Comparison of ENCODE assay signal across 9 mouse cellular contexts in genomic region chr13:23503797-23504196, GRCm38 (mm10). TPM values are rescaled to one million over a fixed set of nuclear protein-coding genes. Genes with fewer than 3 reads are reported as not detected.
A peak's percentile ranks its signal among the peaks of the same experiment; 100 is the strongest.
DNase-seq lines count a peak whose midpoint lies in the region; ATAC-seq lines count a peak whose summit lies in the region.
"Had no signal": no experiment of that assay in that cellular context is flagged by ENCODE, and none has a peak within 500 bp of the region (broad histone marks: within the 10 kb centered on the region; RNA-seq: fewer than 3 reads in every experiment).

No protein-coding gene starts in this region.

- H3K9ac ChIP-seq in forebrain, embryonic 12.5 days, result no peak overlapping the region
- H3K9ac ChIP-seq in neural tube, embryonic 15.5 days (replicated peaks), result no peak overlapping the region

- 0 out of 2 replicates have a peak overlapping the region, but pooled peaks have one; percentile 19 for H3K4me2 ChIP-seq in forebrain, embryonic 12.5 days
- H3K4me2 ChIP-seq in neural tube, embryonic 15.5 days, result peak overlapping the region; percentile 34

- WGBS in forebrain, embryonic 12.5 days, result 1% methylated on average over 9 of the region's 9 CpGs
- under 1% methylated on average over 9 of the region's 9 CpGs for WGBS in neural tube, embryonic 15.5 days

- H3K9me3 ChIP-seq in forebrain, embryonic 12.5 days, result no peaks in the 10 kb centered on the region
- no peaks in the 10 kb centered on the region for H3K9me3 ChIP-seq in neural tube, embryonic 15.5 days (replicated peaks)

- H3K36me3 ChIP-seq in forebrain, embryonic 12.5 days (replicated peaks), result no peaks in the 10 kb centered on the region
- H3K36me3 ChIP-seq in neural tube, embryonic 15.5 days, result no peaks in the 10 kb centered on the region

- no peak overlapping the region for H3K4me3 ChIP-seq in forebrain, embryonic 12.5 days (replicated peaks)
- 0 out of 2 replicates have a peak overlapping the region, but pooled peaks have one; percentile 3 for H3K4me3 ChIP-seq in neural tube, embryonic 15.5 days (replicated peaks)

- H3K27ac ChIP-seq in forebrain, embryonic 12.5 days, result no peak overlapping the region
- H3K27ac ChIP-seq in neural tube, embryonic 15.5 days (replicated peaks), result no peak overlapping the region

- DNase-seq in left cerebral cortex, adult 18-20 months (ENCODE audit: low spot score in 2 of 2), result peak; percentile 51 to 67
- no peak for DNase-seq in left cerebral cortex, adult 11 months (ENCODE audit: low spot score)
- DNase-seq in ZHBTc4 (ENCODE audit: low read depth, low spot score), result peak; percentile 89
- DNase-seq in liver, result peak; percentile 74
- no peak for DNase-seq in testis, postnatal 14 days (ENCODE audit: low spot score)

- peaks cover 14% of the 10 kb centered on the region for H3K4me1 ChIP-seq in forebrain, embryonic 12.5 days
- H3K4me1 ChIP-seq in neural tube, embryonic 15.5 days, result peaks cover 7% of the 10 kb centered on the region

- peaks cover 2% of the 10 kb centered on the region for H3K27me3 ChIP-seq in forebrain, embryonic 12.5 days
- peaks cover 3% of the 10 kb centered on the region for H3K27me3 ChIP-seq in neural tube, embryonic 15.5 days (replicated peaks)

- ATAC-seq in forebrain, embryonic 12.5 days (ENCODE audit: low FRiP score), result no peak
- peak; percentile 52 for ATAC-seq in inflammation-experienced regulatory T-cells, adult 6 months
- no peak for ATAC-seq in neural tube, embryonic 15.5 days (ENCODE audit: low FRiP score)

RNA-seq across cellular contexts. Expression of gene Btn2a2, which starts 15.1 kb away (rescaled TPM):
- 1 to 10 TPM; 1.3 to 1.9 TPM for total RNA-seq in left cerebral cortex, adult 18-20 months (2021)
- polyA plus RNA-seq in forebrain, embryonic 12.5 days (2016; fragmentation: Nextera tagmentation; extraction: Ambion mirVana), result 0.23 and 0.36 TPM in 2 replicates
- polyA plus RNA-seq in inflammation-experienced regulatory T-cells, adult 6 months (2017; shearing (Covaris generic)), result not detected
- 0.14 and 0.22 TPM in 2 replicates for polyA plus RNA-seq in neural tube, embryonic 15.5 days (2015; fragmentation: Nextera tagmentation; extraction: Ambion mirVana)

RNA-seq across cellular contexts. Expression of gene Hist1h4h, which starts 27.1 kb away (rescaled TPM):
- total RNA-seq in left cerebral cortex, adult 18-20 months (2021), result 100 to 1,000 TPM; 329 to 333 TPM
- polyA plus RNA-seq in forebrain, embryonic 12.5 days (2016; fragmentation: Nextera tagmentation; extraction: Ambion mirVana), result 7.2 and 8.7 TPM in 2 replicates
- 1 to 10 TPM; 3.9 to 8.3 (median 7.0) TPM for polyA plus RNA-seq in inflammation-experienced regulatory T-cells, adult 6 months (2017; shearing (Covaris generic))
- 1.5 and 4.5 TPM in 2 replicates for polyA plus RNA-seq in neural tube, embryonic 15.5 days (2015; fragmentation: Nextera tagmentation; extraction: Ambion mirVana)

RNA-seq across cellular contexts. Expression of gene Hist1h2af, which starts 29.9 kb away (rescaled TPM):
- 1 to 10 TPM; 1.5 to 3.4 TPM for total RNA-seq in left cerebral cortex, adult 18-20 months (2021)
- polyA plus RNA-seq in forebrain, embryonic 12.5 days (2016; fragmentation: Nextera tagmentation; extraction: Ambion mirVana), result 9.3 and 10.7 TPM in 2 replicates
- not detected for polyA plus RNA-seq in inflammation-experienced regulatory T-cells, adult 6 months (2017; shearing (Covaris generic))
- polyA plus RNA-seq in neural tube, embryonic 15.5 days (2015; fragmentation: Nextera tagmentation; extraction: Ambion mirVana), result 0.77 TPM in 1 of 2 replicates, not detected in the other

RNA-seq across cellular contexts. Expression of gene Hist1h3g, which starts 31.4 kb away (rescaled TPM):
- 1 to 10 TPM; 3.1 to 3.5 TPM for total RNA-seq in left cerebral cortex, adult 18-20 months (2021)
- polyA plus RNA-seq in forebrain, embryonic 12.5 days (2016; fragmentation: Nextera tagmentation; extraction: Ambion mirVana), result 7.2 and 8.3 TPM in 2 replicates
- 1 to 10 TPM in 1 of 3 experiments, not detected in 2; 1.5 TPM for polyA plus RNA-seq in inflammation-experienced regulatory T-cells, adult 6 months (2017; shearing (Covaris generic))
- 0.51 and 0.64 TPM in 2 replicates for polyA plus RNA-seq in neural tube, embryonic 15.5 days (2015; fragmentation: Nextera tagmentation; extraction: Ambion mirVana)

RNA-seq across cellular contexts. Expression of gene Btn1a1, which starts 38.1 kb away (rescaled TPM):
- not detected for total RNA-seq in left cerebral cortex, adult 18-20 months (2021)
- polyA plus RNA-seq in forebrain, embryonic 12.5 days (2016; fragmentation: Nextera tagmentation; extraction: Ambion mirVana), result 0.18 and 0.36 TPM in 2 replicates
- polyA plus RNA-seq in inflammation-experienced regulatory T-cells, adult 6 months (2017; shearing (Covaris generic)), result not detected
- polyA plus RNA-seq in neural tube, embryonic 15.5 days (2015; fragmentation: Nextera tagmentation; extraction: Ambion mirVana), result 0.15 TPM in 1 of 2 replicates, not detected in the other
- total RNA-seq: layer of hippocampus, adult 8-10 months had no signal

Comparison
In these comparisons a context has a peak if more than half of its experiments do, and no peak if none do; other contexts are left out.
1. DNase-seq: peak in left cerebral cortex, adult 18-20 months (2 of 2), ZHBTc4 (single experiment) and liver (single experiment); none in left cerebral cortex, adult 11 months (single experiment) and testis, postnatal 14 days (single experiment).